Mouse (Mus musculus) G1E (cell line): ENCODE data around the gene Tlk2. TPM values are rescaled to one million over a fixed set of nuclear protein-coding genes. Genes with fewer than 3 reads are reported as not detected.

ENCODE experiments used
- ATAC-seq: 2 replicates; pipeline ENCODE4 v1.8.0; 2016; ENCODE audit warnings: mild to moderate bottlenecking; ENCODE audit not compliant: insufficient number of reproducible peaks, poor library complexity, low FRiP score, severe bottlenecking; ENCODE audit errors: extremely low read depth
- DNase-seq: peaks from one replicate; pipeline ENCODE4 v3.0.0; 2012; ENCODE audit warnings: low spot score
- H3K27me3 ChIP-seq: 2 replicates; pipeline ENCODE4 v1.6.1; 2012; ENCODE audit warnings: mild to moderate bottlenecking, low read length, inconsistent platforms; ENCODE audit not compliant: insufficient read depth
- H3K36me3 ChIP-seq: replicated peaks from 2 replicates; pipeline ENCODE3; 2012; ENCODE audit warnings: mild to moderate bottlenecking, inconsistent platforms
- H3K4me1 ChIP-seq: 2 replicates; pipeline ENCODE4 v1.6.1; 2012; ENCODE audit warnings: low read depth, low read length, inconsistent platforms, mixed read lengths; ENCODE audit not compliant: insufficient read depth
- H3K4me3 ChIP-seq: 2 replicates; pipeline ENCODE4 v1.5.1; 2012; ENCODE audit warnings: low read depth, mild to moderate bottlenecking, inconsistent platforms, low read length, moderate library complexity, mixed read lengths
- H3K9me3 ChIP-seq: replicated peaks from 2 replicates; pipeline ENCODE4 v1.6.1; 2012; ENCODE audit warnings: inconsistent platforms
- CTCF ChIP-seq: IDR thresholded peaks from 2 replicates; pipeline ENCODE4 v1.5.1; 2012; ENCODE audit warnings: low read depth, low read length, inconsistent platforms, mixed read lengths
- GATA1 ChIP-seq: IDR thresholded peaks from 2 replicates; pipeline ENCODE4 v1.6.1; 2012; ENCODE audit warnings: borderline replicate concordance, low read length, inconsistent platforms, mixed read lengths
- GATA2 ChIP-seq: IDR thresholded peaks from 2 replicates; pipeline ENCODE4 v1.6.1; 2012; ENCODE audit warnings: low read depth, low read length, inconsistent platforms, borderline replicate concordance
- POLR2AphosphoS5 ChIP-seq: IDR thresholded peaks from 2 replicates; pipeline ENCODE4 v1.6.1; 2012; ENCODE audit warnings: low read depth, low read length, inconsistent platforms; ENCODE audit not compliant: insufficient replicate concordance
- TAL1 ChIP-seq: conservative IDR thresholded peaks from 2 replicates; pipeline ENCODE4 v1.6.1; 2012; ENCODE audit warnings: low read depth, low read length, inconsistent platforms, mixed read lengths
- polyA plus RNA-seq: library from polyadenylated mRNA; stranded (reverse); fragments of >175 nt; gene quantifications from 2 replicates; pipeline ENCODE4 v1.2.3, GENCODE M21; 2012
- total RNA-seq, 2 experiments: library from RNA; stranded (forward) in 1 of 2; stranded (reverse) in 1 of 2; fragments of 200-1000 nt in 1 of 2; fragments of >200 nt in 1 of 2; fragmentation: Nextera tagmentation in 1 of 2; gene quantifications; 2 replicates each; pipeline ENCODE4 v1.2.3; 2014 to 2017

Gene Tlk2
- total and polyA plus RNA-seq, 3 experiments: 20.4 to 187 (median 102) TPM

- Histone ChIP-seq H3K9me3 (no peaks in the 10 kb centered on the region), H3K27me3 (no peaks in the 10 kb centered on the region), H3K4me1 (no peaks in the 10 kb centered on the region; the same call in 1 of the 2 replicates), H3K4me3 (no peak overlapping the region), H3K36me3 (peaks cover 89% of the 10 kb centered on the region)
- ATAC-seq (no peak), DNase-seq (no peak)
- TF ChIP-seq TAL1 (no peak), POLR2AphosphoS5 (no peak), CTCF (no peak), GATA1 (no peak), GATA2 (no peak)
Observed at GRCm38 (mm10) chr11:105282460-105282859, 103.9 kb downstream of the Tlk2 start.

- no peaks in the 10 kb centered on the region for H3K9me3 ChIP-seq
- no peak overlapping the region for H3K4me3 ChIP-seq
- H3K36me3 ChIP-seq: peaks cover 86% of the 10 kb centered on the region
- no peak for ATAC-seq
- DNase-seq: no peak
- H3K4me1 ChIP-seq: no peaks in the 10 kb centered on the region; the same call in 1 of the 2 replicates
- TF ChIP-seq CTCF (no peak), GATA2 (no peak), GATA1 (no peak), POLR2AphosphoS5 (no peak)
- H3K27me3 ChIP-seq: no peaks in the 10 kb centered on the region
Observed at GRCm38 (mm10) chr11:105283016-105283415, 104.4 kb downstream of the Tlk2 start.

- DNase-seq: no peak
- no peaks in the 10 kb centered on the region for H3K9me3 ChIP-seq
- no peak overlapping the region for H3K4me3 ChIP-seq
- no peaks in the 10 kb centered on the region; the same call in 1 of the 2 replicates for H3K27me3 ChIP-seq
- TF ChIP-seq CTCF (no peak), GATA1 (no peak), POLR2AphosphoS5 (no peak), GATA2 (no peak), TAL1 (no peak)
- ATAC-seq: no peak
- no peaks in the 10 kb centered on the region; the same call in 1 of the 2 replicates for H3K4me1 ChIP-seq
- H3K36me3 ChIP-seq: peaks cover 73% of the 10 kb centered on the region
Observed at GRCm38 (mm10) chr11:105285720-105286119, 107.1 kb downstream of the Tlk2 start.

- no peak for DNase-seq
- Histone ChIP-seq H3K27me3 (peaks cover 27% of the 10 kb centered on the region), H3K4me1 (peaks cover 6% of the 10 kb centered on the region), H3K36me3 (peaks cover 40% of the 10 kb centered on the region), H3K4me3 (no peak overlapping the region), H3K9me3 (no peaks in the 10 kb centered on the region)
- TF ChIP-seq GATA1: no peak
- TF ChIP-seq POLR2AphosphoS5: no peak
- TF ChIP-seq TAL1: no peak
- TF ChIP-seq GATA2: no peak
- no peak for TF ChIP-seq CTCF
- ATAC-seq: no peak
Observed at GRCm38 (mm10) chr11:105289403-105289802, 110.8 kb downstream of the Tlk2 start.

- no peak for ATAC-seq
- Histone ChIP-seq H3K36me3 (peaks cover 19% of the 10 kb centered on the region), H3K4me1 (peaks cover 6% of the 10 kb centered on the region), H3K9me3 (no peaks in the 10 kb centered on the region), H3K27me3 (peaks cover 45% of the 10 kb centered on the region), H3K4me3 (no peak overlapping the region)
- no peak for DNase-seq
- TF ChIP-seq CTCF: no peak
- no peak for TF ChIP-seq GATA2
- TF ChIP-seq GATA1: no peak
- TF ChIP-seq TAL1: no peak
- TF ChIP-seq POLR2AphosphoS5: no peak
Observed at GRCm38 (mm10) chr11:105291681-105292123, 113.1 kb downstream of the Tlk2 start.

- Histone ChIP-seq H3K27me3 (peaks cover 45% of the 10 kb centered on the region), H3K36me3 (peaks cover 13% of the 10 kb centered on the region), H3K4me3 (no peak within 1 kb of the TSS), H3K9me3 (no peaks in the 10 kb centered on the region), H3K4me1 (peaks cover 6% of the 10 kb centered on the region)
- no peak for TF ChIP-seq GATA1
- no peak for TF ChIP-seq GATA2
- TF ChIP-seq CTCF: no peak
- no peak for TF ChIP-seq TAL1
- no peak for TF ChIP-seq POLR2AphosphoS5
- ATAC-seq: no peak
- DNase-seq: no peak
Observed at GRCm38 (mm10) chr11:105292124-105293071, 113.8 kb downstream of the Tlk2 start, which contains the start of gene Mrc2. Mrc2 (plus strand) TSS chr11:105292643.
